Mouse (Mus musculus) liver (tissue): ENCODE measurements around the gene Rasl10a.

Experiments used
- DNase-seq: peaks from one replicate; pipeline ENCODE4 v3.0.0-alpha.2; 2020; ENCODE audit warnings: mixed read lengths

Rasl10a gene

DNA sequence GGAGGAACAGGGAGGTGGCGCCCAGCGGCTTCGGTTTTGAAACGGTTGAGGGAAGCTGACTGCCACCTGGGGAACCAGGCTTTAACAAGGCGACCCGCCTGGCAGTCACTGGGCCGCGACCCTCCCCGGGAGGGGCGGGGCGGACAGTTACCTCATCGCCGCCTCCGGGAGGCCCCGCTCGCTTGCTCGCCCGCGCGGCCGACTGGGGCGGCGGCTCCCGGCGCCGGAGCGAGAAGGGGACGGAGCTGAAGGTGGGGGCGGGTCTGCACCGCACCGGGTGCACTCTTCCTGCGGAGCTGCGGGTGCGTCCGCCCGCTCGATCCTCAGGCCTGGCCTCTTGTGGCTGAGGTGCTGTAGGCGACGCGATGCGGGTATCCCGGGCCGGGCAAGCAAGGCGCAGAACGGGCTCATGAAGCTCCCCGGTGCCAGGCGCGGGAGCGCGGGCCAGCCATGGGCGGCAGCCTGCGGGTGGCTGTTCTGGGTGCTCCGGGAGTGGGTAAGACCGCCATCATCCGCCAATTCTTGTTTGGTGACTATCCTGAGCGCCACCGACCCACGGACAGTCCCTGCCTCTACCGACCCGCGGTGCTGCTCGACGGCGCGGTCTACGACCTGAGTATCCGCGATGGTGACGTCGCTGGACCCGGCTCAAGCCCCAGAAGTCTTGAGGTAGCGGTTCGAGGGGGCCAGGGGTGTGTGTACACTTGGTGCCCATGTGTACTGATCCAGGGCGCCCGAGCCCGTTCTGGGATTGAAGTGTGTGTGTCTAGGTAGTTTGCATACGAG lies at the start of gene Rasl10a:
Gene Rasl10a (plus strand): TSS at position 273 of the 786 bp plus-strand sequence.
- no peak for DNase-seq

DNA sequence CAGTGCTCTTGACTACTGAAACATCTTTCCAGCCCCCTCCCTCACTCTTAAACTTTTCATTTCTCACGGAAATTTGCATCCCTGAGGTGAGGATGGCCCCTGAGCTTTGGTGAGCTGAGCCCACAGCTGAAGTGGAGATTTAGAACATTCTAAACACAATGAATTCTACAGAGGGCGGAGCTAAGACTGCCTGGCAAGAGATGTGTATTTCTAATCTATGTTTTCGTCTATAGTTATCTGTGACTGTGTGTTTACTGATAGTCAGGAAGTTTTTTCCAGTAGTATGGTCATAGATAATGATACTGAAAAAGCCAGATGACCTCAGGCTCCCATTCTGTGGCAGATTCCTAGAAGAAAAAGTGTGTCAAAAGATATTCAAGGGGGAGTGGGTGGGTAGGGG lies 49.1 kb upstream of the Rasl10a start:
- peak; percentile 38 for DNase-seq

DNA sequence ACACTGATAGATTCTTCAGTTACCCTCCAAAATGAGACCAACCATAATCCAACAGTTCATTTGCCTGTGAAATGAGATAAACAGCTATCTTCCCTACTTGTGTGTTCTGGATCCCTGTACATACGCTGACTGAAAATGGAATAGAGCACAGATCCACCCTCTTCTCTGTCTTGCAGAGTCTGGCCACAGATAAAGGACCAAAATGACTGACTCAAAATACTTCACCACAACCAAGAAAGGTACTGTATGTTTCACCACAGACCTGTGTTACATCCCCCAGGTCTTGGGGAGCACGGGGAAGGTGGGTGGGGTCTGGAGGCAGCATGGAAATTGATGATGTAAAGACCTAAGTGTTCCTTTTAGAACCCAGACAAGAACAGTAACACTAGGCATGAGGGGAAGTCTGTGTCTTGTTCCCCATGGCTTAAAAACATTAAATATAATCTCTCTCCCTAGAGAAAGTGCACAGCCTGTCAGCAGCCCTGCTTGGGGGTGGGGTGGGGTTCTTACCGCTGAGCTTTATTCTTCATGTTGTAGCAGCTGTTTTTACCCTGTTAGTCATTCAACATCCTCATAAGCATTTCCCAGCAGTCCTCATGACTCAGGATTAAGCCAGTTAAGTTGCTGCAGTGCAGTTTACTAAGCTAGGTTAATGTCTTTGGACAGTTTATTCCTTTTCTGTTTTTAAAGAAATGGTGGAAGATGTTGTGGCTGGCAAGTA lies 48.4 kb upstream of the Rasl10a start:
- peak; percentile 41 for DNase-seq

DNA sequence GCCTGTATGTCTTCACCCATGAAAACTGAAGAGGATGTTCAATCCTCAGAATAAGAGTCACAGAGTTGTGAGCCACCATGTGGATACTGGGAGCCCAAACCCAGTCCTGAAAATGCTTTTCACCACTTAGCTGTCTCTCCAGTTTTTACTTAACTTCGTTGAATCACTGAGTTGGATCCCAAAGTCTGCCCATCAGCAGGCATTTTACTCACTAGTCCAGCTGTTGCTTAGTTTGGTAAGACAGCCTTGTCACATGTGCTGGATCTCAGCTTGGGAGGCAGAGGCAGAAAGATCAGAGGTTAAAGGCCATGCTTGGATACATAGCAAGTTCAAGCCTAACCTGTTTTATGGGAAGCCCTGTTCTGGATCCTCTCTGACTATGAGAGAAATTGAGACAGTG lies 47.7 kb upstream of the Rasl10a start:
- no peak for DNase-seq

DNA sequence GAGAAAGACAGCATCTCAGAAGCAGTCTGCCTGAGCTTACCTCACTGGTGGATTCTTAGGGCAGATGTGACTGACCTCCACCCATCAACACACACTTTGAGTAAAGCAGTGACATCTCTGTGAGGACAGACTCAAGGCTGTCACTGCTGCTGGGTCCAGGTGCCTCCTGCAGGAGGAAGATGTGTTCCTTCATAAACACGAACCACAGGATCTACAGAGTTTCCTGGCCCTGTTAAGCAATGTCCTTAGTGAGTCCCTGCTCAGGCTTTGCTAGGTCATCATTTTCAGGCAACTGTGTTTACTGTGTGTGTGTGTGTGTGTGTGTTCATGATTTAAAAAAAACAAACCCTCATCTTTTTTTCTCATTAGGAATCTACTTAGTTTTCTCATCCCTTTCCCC lies 46.4 kb upstream of the Rasl10a start:
- no peak for DNase-seq

DNA sequence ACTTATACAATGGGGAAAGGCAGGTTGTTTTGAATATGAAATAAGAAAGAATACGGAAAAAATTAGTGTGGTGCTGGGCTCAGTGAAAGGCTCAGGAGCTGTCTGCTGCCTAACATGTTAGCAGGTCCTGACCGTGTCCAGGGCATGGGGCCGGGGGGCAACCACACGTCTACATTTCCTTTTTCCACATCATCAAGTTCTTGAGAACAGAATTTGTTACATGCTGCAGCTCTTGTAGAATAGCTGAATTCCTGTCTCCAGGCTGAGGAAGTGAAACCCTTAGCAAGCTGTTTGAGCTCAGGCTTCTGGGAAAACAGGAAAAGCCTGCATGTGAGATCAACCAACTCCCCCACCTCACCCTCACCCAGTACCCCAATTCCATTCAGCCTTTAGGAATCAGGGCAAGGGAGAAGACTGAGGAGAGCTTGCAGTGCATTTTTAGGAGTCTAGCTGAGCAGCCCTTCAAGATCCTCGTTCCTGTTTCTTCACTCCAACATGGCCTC lies 45.7 kb upstream of the Rasl10a start:
- DNase-seq = no peak

DNA sequence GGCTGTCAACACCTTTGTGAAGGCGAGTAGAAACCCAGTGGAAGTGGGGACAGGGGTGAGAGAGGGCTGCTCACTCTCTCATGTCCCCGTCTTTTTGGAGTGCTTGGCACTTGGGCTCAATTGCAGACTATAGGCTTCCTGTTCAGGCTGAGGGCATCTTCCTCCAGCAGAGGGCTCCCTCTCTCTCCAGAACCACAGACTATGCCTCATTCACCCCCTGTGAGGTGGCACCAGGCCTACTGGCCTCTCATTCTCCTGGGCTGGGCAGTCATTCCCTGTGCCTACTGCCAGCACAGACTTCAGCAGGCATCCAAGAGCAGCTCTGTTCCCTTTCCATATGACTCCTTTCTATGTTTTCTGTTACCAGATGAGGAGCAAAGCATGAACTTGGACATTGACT lies 42.2 kb upstream of the Rasl10a start:
- DNase-seq = peak; percentile 44

DNA sequence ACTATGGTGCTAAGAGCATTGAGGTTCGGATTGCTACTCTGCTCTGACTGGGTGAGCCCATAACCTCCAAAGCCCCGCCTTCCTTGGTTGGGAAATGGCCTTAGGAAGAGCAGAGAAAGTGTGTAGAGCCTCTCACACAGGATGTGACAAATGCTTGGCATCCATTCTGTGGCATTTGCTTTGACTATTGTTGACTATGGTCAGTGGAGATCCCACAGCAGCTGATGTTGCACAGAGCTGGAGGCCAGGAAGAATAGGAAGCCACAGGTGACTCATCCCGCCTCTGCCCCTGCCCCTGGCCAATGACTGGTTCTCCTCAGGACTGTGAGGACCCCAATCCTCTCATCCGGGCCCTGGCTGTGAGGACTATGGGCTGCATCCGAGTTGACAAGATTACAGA lies 41.6 kb upstream of the Rasl10a start:
- DNase-seq = no peak

DNA sequence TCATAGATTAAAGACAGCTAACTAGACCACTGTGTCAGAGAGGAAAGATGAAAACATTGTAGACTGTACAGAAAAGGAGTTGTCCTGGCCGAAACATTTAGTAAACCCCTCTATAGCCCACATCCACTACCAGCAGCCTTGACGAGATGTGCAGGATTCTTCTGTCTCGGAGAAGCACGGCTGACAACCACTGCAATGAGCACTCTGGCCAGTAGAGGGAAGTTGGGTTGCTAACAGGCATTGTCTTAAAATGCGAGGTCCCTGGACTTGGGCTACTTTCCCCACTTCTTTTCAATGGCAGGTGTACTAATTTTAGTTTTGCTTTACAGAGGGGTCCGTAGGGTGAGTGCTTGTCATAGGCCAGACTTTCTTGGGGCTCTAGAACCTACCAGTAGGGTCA lies 40.4 kb upstream of the Rasl10a start:
- DNase-seq = no peak

DNA sequence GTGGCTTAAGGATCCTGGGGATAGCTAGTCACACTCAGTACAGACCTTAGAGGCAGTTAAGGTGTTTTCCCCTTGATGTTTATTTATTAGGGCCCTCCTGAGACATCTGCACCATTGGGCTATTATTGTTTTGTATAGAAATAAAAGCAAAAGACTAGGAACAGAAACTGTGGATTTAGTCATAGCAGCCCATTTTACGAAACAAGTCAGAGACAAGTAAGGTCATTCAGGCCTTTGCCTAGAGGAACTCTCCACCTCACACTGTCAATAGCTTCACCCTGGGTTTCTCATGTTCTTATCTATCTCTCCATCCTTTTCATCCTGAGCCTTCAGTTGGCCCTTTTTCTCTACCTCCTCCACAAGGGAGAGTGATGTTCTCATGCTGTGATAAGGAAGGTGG lies 32.8 kb upstream of the Rasl10a start:
- no peak for DNase-seq

DNA sequence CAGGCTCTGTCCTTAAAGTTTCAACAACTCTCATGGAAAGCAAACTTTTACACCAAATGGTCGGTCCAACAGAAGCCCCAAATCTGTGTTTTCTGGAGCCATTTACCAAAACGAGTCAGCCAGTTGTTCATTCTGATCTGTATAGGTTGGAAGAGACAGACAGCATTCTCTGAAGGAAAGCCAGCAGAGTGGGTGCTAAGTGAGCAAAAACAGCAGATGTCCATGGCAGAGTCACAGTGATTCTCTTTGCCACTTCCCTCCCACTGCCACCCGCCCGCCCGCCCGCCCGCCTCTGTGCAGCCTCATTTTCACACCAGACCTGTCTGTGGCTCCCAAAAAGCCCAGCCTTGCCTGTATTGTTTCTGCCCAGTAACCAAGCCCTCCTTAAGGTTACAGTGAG lies 29.7 kb upstream of the Rasl10a start:
- DNase-seq = no peak

DNA sequence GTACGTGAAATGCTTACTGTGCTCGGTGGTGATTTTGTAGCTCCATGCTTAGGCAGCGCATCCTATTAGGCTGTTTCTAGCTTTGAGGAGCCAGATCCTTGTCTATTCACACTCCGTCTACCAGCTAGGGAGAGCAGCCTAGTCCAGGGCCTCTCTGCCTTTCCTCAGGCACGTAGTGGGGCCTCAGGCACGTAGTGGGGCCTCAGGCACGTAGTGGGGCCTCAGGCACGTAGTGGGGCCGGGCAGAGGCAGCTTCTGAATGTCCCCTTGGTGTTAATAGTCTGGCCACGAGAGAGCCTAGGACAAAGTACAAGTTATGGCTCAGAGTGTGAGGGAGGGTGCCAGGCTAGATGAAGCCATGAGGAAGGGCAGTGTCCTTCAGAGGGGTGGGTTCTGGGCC lies 25.2 kb upstream of the Rasl10a start:
- DNase-seq = no peak

DNA sequence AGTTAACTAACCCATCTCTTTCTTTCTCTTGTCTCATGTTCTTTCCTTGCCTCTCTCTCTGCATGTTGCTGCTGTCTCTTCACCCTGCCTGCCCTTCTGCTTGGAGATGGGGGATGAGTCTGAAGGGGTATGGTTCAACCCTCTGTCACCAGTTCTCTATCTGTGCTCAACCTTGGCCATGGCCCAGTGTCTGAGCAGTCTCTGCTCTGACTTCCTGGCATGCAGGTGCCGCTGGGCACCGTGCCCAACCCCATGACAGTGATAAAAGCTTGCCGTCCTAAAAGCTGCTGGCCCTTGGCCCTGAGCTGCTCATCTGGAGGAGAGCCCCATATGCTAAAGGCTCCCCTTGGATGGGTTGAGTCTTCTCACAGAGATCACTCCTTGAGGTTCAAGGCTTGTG lies 24.8 kb upstream of the Rasl10a start:
- DNase-seq = no peak

DNA sequence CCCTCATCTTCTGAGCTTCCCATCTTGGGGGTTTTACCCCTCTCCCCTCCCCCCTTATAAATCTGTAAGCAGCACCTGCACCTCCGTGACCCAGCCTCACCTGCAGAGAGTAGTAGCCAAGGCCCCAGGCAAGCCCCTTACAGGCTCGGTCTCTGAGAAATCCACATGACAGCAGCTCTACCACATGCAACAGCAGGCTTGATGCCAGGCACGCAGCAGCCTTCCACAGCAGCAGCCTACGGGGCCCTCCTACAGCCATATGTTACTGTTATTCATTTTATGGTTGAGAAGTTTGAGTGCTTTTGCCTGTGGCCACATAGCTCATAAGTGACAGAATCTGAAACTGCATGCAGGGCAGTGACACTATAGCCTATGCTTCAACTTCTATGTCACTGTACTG lies 22.5 kb upstream of the Rasl10a start:
- no peak for DNase-seq

DNA sequence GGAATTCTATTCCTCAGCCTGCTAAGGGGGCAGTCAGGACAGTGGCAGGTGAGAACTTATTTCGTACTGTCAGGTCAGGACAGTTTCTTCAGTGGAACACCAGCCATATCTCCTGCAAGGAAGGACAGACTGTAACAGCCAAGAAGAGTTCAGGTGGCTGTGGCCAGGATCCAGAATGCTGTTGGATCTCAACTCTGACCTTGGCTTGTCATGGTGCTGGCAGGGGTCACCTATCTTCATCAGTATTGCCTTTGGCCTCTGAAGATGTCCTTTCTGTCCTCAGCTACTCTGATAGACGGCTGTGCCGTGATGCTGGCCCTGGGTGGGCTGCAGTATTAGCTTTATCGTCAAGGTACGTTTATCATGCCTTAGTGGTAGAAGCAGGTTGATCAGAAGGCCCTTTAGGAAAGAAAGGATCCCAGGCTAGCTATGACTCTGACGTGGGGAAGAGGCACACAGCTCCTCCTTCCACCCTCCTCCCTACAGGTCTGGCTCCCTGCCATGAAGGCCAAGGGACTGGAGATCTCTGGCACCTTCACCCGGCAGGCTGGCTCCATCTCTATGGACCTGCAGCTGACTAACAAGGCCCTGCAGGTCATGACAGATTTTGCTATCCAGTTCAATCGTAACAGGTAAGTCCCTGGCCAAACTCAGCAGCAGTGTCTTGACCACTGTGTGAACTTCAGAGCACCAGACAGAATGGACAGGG lies 20.6 kb upstream of the Rasl10a start:
- DNase-seq = no peak

DNA sequence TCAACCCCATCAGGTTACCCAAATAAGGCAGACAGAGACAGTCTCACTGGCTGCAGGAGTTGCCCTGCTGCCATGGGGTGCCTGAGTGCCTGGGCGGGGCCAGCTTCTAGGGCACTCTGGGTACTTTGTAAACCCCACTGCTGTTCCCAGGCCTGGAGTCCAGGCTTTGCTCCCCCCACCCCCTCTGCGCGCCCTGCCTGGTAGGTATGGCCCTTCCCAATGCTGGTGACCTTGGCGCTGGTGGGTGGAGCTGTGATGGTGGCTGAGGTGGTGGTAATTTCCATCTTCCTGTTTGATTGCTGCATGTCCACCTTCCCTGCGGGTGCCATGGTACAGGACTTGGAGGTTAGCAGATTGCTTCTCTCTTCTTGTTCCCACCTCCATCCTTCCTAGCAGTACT lies 17.3 kb upstream of the Rasl10a start:
- DNase-seq = no peak

DNA sequence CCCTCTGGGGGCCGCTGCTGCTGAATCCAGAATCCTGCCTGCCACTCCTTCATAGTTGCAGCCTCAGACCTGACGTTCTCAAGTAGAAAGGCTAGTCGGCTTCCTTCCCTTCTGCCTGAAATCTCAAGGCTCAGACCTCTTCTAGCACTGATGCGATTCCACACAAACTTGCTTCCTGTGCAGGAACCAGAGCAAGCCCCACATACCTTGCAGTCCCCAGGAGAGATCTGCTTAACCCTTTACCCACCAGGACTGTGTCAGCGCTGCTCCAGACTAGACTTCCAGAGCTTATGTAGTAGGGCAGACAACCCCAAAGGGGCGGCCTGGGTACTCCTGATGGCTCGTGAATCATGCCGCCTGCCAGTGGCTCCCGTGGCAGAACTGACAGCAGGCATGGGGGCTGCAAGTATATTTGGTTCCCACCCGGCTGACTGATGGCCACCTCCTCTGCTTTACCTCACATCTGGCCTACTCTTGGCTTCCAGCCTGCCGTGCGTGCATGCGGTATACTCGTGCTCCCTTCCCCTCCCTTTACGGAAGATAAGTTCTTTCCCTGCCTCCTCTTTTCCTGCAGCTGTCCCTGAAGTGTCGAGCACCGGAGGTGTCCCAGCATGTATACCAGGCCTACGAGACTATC lies 16.7 kb upstream of the Rasl10a start:
- DNase-seq = no peak

DNA sequence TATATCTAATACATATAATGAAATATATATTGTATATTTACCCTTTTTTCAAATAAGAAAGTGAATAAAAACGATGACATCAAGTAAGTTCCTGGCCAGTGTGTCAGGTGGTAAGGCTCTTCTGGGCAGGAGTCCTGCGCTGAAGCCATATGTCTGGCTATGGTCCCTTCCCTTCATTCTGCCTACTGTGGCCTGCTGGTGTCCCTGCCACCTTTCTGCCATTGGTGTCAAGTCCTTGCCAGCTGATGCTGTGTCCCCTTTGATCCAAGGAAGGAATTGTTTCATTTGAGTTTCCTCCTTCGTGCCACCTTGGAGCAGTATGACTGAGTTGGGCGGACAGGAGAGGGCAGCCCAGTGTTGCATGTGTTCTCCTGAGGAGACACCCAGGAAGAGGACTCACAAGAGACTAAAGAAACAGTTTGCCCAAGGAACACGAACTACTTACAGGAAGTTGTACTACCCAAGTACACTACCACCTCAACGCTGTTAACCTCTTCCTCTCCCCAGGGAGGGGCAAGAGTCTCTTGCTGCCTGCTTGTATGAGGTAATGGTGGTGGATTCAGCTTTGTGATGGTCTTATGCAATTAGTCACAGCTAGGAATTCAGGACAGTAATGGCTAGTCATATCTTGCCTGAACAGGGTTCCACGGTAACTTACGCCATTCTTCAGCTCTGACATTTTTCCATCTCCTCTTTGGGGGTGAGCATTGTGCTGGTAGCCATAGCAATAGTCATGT lies 15.1 kb upstream of the Rasl10a start:
- DNase-seq = no peak

DNA sequence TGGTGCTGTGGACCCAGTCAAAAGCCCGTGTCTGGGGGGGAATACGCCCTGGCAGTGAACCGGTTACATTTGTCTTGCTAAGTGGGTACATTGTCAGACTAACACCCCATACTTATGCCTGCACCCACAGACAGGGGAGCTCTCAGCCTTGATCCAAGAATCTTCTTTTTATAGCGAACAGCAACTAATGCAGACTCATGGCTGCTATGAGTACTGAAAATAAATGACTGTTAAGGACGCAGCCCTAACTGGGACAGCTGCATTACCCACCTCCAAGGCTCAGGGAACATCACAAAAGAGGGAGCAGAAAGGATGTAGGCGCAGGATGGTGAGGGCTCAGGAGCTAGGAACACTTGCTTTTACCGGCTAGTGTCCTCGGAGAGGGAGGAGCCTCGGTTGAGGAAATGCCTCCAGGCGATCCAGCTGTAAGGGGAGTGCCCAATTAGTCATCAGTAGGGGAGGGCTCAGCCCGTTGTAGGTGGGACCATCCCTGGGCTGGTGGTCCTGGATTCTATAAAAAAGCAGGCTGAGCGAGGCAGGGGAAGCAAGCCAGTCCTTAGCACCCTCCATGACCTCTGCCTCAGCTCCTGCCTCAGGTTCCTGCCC lies 11.5 kb upstream of the Rasl10a start:
- DNase-seq = no peak

DNA sequence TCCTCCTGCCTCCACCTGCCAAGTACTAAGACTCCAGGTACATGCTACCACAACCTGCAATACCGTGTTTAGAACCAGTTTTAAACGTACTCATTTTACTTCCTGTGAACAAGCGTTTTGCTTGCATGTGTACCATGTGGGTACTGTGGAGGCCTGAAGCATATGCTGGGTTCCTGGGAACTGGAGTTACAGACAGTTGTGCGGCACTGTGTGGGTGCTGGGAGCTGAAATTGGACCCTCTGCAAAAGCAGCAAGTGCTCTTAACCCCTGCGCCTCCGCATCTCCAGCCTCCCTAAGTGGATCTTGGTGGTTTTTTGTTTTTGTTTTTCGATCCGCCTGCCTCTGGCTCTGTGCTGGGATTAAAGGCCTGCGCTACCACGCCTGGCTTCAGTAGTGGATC lies 6.3 kb upstream of the Rasl10a start:
- DNase-seq = no peak

DNA sequence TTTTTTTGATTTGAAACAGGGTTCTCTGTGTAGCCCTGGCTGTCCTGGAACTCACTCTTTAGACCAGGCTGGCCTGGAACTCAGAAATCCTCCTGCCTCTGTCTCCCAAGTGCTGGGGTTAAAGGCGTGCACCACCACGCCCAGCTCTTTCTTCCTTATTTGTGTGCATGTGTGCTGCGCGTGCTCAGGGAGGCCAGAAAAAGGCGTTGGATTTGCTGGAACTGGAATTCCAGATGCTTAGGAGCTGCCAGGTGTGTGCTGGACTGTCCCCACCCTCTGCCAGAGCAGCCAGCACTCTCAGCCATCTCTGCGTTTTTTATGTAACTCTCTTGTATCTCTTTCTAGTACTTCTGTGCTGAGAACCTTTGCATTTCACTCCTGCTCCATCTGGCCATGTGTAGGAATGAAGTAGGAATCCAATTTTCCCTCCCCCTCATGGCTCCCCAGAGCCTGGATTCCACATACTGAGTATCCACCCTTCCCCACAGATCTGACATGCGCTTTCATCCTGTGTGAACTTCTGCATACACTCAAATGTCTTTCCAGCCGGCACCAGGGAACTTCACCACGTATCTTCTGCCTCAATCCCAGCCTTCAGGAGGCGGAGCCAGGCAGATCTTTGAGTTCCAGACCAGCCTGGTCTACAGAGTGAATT lies 5.6 kb upstream of the Rasl10a start:
- no peak for DNase-seq

DNA sequence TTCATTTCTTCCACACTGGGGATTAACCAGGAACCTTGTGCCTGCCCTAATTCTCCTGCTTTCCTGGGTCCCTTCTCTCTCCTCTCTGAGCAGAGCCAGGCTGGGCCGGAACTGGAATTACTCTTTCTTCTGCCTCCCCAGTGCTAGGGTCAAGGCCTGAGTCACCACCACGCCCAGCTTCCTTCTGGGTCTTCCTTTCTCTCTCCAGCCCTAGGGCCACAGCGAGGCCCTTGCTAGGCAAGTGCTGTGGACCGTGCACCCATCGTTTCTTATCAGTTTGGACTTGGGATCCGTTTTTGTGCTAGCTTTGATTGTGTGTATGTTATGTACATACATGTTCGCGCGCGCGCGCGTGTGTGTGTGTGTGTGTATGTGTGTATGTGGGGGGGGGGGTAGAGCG lies 3.8 kb upstream of the Rasl10a start:
- no peak for DNase-seq
